Mouse (Mus musculus) lung, postnatal 25 days (tissue): Measurements from ENCODE around the gene Ube2l3.
"Not testable (repeated sequence)": the region's sequence is repeated elsewhere in the genome, so short reads cannot be mapped to it uniquely, and the experiment has no call there.

Experiments
- DNase-seq: peaks from one replicate; pipeline ENCODE4 v3.0.0; 2022; ENCODE audit warnings: low spot score

Gene Ube2l3

GRCm38 (mm10) chr16:17202549-17202948 is at the start of gene Ube2l3:
Gene Ube2l3, minus strand, starts transcription at chr16:17202649.
- DNase-seq: no peak

- peak; percentile 77 for DNase-seq
Measured at GRCm38 (mm10) chr16:17251539-17251938, 49.1 kb upstream of the Ube2l3 start.

- DNase-seq: no peak
Measured at GRCm38 (mm10) chr16:17249135-17249534, 46.7 kb upstream of the Ube2l3 start.

GRCm38 (mm10) chr16:17247727-17248126 is 45.3 kb upstream of the Ube2l3 start:
- DNase-seq: peak; percentile 83

GRCm38 (mm10) chr16:17244996-17245395 is 42.5 kb upstream of the Ube2l3 start:
- no peak for DNase-seq

- no peak for DNase-seq
Measured at GRCm38 (mm10) chr16:17243731-17244130, 41.3 kb upstream of the Ube2l3 start.

- DNase-seq: no peak
Measured at GRCm38 (mm10) chr16:17239409-17239808, 37.0 kb upstream of the Ube2l3 start.

GRCm38 (mm10) chr16:17237634-17238033 is 35.2 kb upstream of the Ube2l3 start:
- DNase-seq: no peak

GRCm38 (mm10) chr16:17234916-17235665 is 32.6 kb upstream of the Ube2l3 start:
- peak; percentile 43 for DNase-seq

- DNase-seq: no peak
Measured at GRCm38 (mm10) chr16:17234499-17234895, 32.0 kb upstream of the Ube2l3 start.

GRCm38 (mm10) chr16:17233702-17234498 is 31.5 kb upstream of the Ube2l3 start:
- peak; percentile 5 for DNase-seq

GRCm38 (mm10) chr16:17232794-17233701 is 30.6 kb upstream of the Ube2l3 start, which contains the start of gene Hic2:
Gene Hic2, plus strand, starts transcription at chr16:17233572.
- peak; percentile 95 for DNase-seq

- DNase-seq: not testable (repeated sequence)
Measured at GRCm38 (mm10) chr16:17231523-17231922, 29.1 kb upstream of the Ube2l3 start.

GRCm38 (mm10) chr16:17226496-17226895 is 24.0 kb upstream of the Ube2l3 start:
- DNase-seq: no peak

GRCm38 (mm10) chr16:17225584-17225983 is 23.1 kb upstream of the Ube2l3 start:
- peak; percentile 11 for DNase-seq

- peak; percentile 93 for DNase-seq
Measured at GRCm38 (mm10) chr16:17222197-17222596, 19.7 kb upstream of the Ube2l3 start.

GRCm38 (mm10) chr16:17220127-17220733 is 17.8 kb upstream of the Ube2l3 start:
- no peak for DNase-seq

- DNase-seq: no peak
Measured at GRCm38 (mm10) chr16:17216934-17217633, 14.6 kb upstream of the Ube2l3 start.

- peak; percentile 90 for DNase-seq
Measured at GRCm38 (mm10) chr16:17209981-17210838, 7.8 kb upstream of the Ube2l3 start.

- no peak for DNase-seq
Measured at GRCm38 (mm10) chr16:17209404-17209960, 7.0 kb upstream of the Ube2l3 start.
